Mouse (Mus musculus) embryonic facial prominence, embryonic 13.5 days (tissue): Measurements from ENCODE around the gene Enpp4. TPM values are rescaled to one million over a fixed set of nuclear protein-coding genes. Genes with fewer than 3 reads are reported as not detected.
A peak's percentile ranks its signal among the peaks of the same experiment; 100 is the strongest.

ENCODE experiments used
- ATAC-seq: fragments of 200-750 bp; cut with Nextera tagmentation; 2 replicates; pipeline ENCODE4 v1.8.0; 2017; ENCODE audit warnings: low read depth; ENCODE audit not compliant: insufficient number of reproducible peaks, insufficient read depth, low FRiP score, low TSS enrichment
- H3K27ac ChIP-seq: fragments of 300-500 bp; sonication (generic); 2 replicates; pipeline ENCODE4 v1.5.1; 2015; ENCODE audit warnings: moderate library complexity, mild to moderate bottlenecking, inconsistent platforms
- H3K27me3 ChIP-seq: fragments of 300-500 bp; sonication (generic); 2 replicates; pipeline ENCODE4 v1.6.1; 2015; ENCODE audit warnings: mild to moderate bottlenecking, inconsistent platforms
- H3K36me3 ChIP-seq: fragments of 300-500 bp; sonication (generic); 2 replicates; pipeline ENCODE4 v1.6.1; 2015; ENCODE audit warnings: mild to moderate bottlenecking, inconsistent platforms
- H3K4me1 ChIP-seq: fragments of 300-500 bp; sonication (generic); 2 replicates; pipeline ENCODE4 v1.6.1; 2015; ENCODE audit warnings: inconsistent platforms
- H3K4me2 ChIP-seq: fragments of 300-500 bp; sonication (generic); 2 replicates; pipeline ENCODE4 v1.6.1; 2015; ENCODE audit warnings: moderate library complexity, mild to moderate bottlenecking, inconsistent platforms
- H3K4me3 ChIP-seq: fragments of 300-500 bp; sonication (generic); 2 replicates; pipeline ENCODE4 v1.5.1; 2015; ENCODE audit warnings: mild to moderate bottlenecking, inconsistent platforms
- H3K9ac ChIP-seq: fragments of 300-500 bp; sonication (generic); 2 replicates; pipeline ENCODE4 v1.6.1; 2015; ENCODE audit warnings: mild to moderate bottlenecking, inconsistent platforms
- H3K9me3 ChIP-seq: fragments of 300-500 bp; sonication (generic); 2 replicates; pipeline ENCODE4 v1.6.1; 2016; ENCODE audit warnings: inconsistent platforms
- WGBS: fragments of 180-500 bp; shearing (Covaris S2); methylation state at CpG from one replicate; pipeline ENCODE4 v1.1.7; 2015; ENCODE audit warnings: mixed read lengths; 5-methylcytosine and 5-hydroxymethylcytosine counted together
- polyA plus RNA-seq: library from polyadenylated mRNA; unstranded; fragments of >200 nt; fragmentation: Nextera tagmentation; extraction: Ambion mirVana; gene quantifications from 2 replicates; pipeline ENCODE4 v1.2.1, GENCODE M21; 2015

The Enpp4 gene
- 3.6 and 4.3 TPM in 2 replicates for polyA plus RNA-seq

GRCm38 (mm10) chr17:44105287-44106138, at the start of gene Enpp4:
Gene Enpp4 (minus strand): TSS chr17:44105809.
- Histone ChIP-seq H3K9me3 (no peaks in the 10 kb centered on the region), H3K4me3 (peak within 1 kb of the TSS; percentile 70), H3K27me3 (0 out of 2 replicates have a peak, but pooled peaks cover 7% of the 10 kb centered on the region), H3K9ac (peak within 1 kb of the TSS; percentile 81), H3K4me1 (peaks cover 7% of the 10 kb centered on the region), H3K27ac (no peak within 1 kb of the TSS), H3K4me2 (peak within 1 kb of the TSS; percentile 95), H3K36me3 (no peaks in the 10 kb centered on the region)
- under 1% methylated on average over 75 of the region's 76 CpGs for WGBS
- ATAC-seq, result peak; percentile 95

GRCm38 (mm10) chr17:44155204-44155603, 49.6 kb upstream of the Enpp4 start:
- H3K9ac ChIP-seq, result no peak overlapping the region
- no peaks in the 10 kb centered on the region for H3K36me3 ChIP-seq
- no peak overlapping the region for H3K4me3 ChIP-seq
- no peak overlapping the region for H3K4me2 ChIP-seq
- no peaks in the 10 kb centered on the region for H3K4me1 ChIP-seq
- 50% methylated on average over 2 of the region's 2 CpGs for WGBS
- H3K27ac ChIP-seq, result no peak overlapping the region
- no peaks in the 10 kb centered on the region for H3K27me3 ChIP-seq
- no peaks in the 10 kb centered on the region for H3K9me3 ChIP-seq
- no peak for ATAC-seq

- Histone ChIP-seq H3K4me3 (no peak overlapping the region), H3K9ac (no peak overlapping the region), H3K4me1 (no peaks in the 10 kb centered on the region), H3K36me3 (no peaks in the 10 kb centered on the region), H3K9me3 (no peaks in the 10 kb centered on the region), H3K27ac (no peak overlapping the region), H3K4me2 (no peak overlapping the region), H3K27me3 (no peaks in the 10 kb centered on the region)
- no peak for ATAC-seq
- WGBS, result 46% methylated on average over 5 of the region's 5 CpGs
Observed at GRCm38 (mm10) chr17:44153871-44154270, 48.3 kb upstream of the Enpp4 start.

GRCm38 (mm10) chr17:44151889-44152288, 46.3 kb upstream of the Enpp4 start:
- no peak overlapping the region for H3K4me3 ChIP-seq
- H3K36me3 ChIP-seq, result no peaks in the 10 kb centered on the region
- 81% methylated on average over 8 of the region's 8 CpGs for WGBS
- H3K4me1 ChIP-seq, result peaks cover 6% of the 10 kb centered on the region
- ATAC-seq, result no peak
- H3K9me3 ChIP-seq, result no peaks in the 10 kb centered on the region
- H3K9ac ChIP-seq, result no peak overlapping the region
- no peak overlapping the region for H3K4me2 ChIP-seq
- no peak overlapping the region for H3K27ac ChIP-seq
- H3K27me3 ChIP-seq, result no peaks in the 10 kb centered on the region

- Histone ChIP-seq H3K9me3 (no peaks in the 10 kb centered on the region), H3K36me3 (no peaks in the 10 kb centered on the region), H3K4me3 (no peak overlapping the region), H3K27ac (no peak overlapping the region), H3K4me2 (no peak overlapping the region), H3K4me1 (peaks cover 6% of the 10 kb centered on the region), H3K27me3 (no peaks in the 10 kb centered on the region), H3K9ac (no peak overlapping the region)
- WGBS, result 66% methylated on average over 3 of the region's 3 CpGs
- ATAC-seq, result no peak
Observed at GRCm38 (mm10) chr17:44151130-44151529, 45.5 kb upstream of the Enpp4 start.

- H3K9me3 ChIP-seq, result no peaks in the 10 kb centered on the region
- no peak overlapping the region for H3K4me3 ChIP-seq
- H3K4me2 ChIP-seq, result no peak overlapping the region
- WGBS, result 92% methylated on average over 5 of the region's 5 CpGs
- H3K27ac ChIP-seq, result no peak overlapping the region
- H3K9ac ChIP-seq, result no peak overlapping the region
- no peak for ATAC-seq
- no peaks in the 10 kb centered on the region for H3K27me3 ChIP-seq
- H3K4me1 ChIP-seq, result peaks cover 6% of the 10 kb centered on the region
- no peaks in the 10 kb centered on the region for H3K36me3 ChIP-seq
Observed at GRCm38 (mm10) chr17:44148109-44148846, 42.7 kb upstream of the Enpp4 start.

GRCm38 (mm10) chr17:44145806-44146205, 40.2 kb upstream of the Enpp4 start:
- no peaks in the 10 kb centered on the region for H3K27me3 ChIP-seq
- no peak overlapping the region for H3K9ac ChIP-seq
- H3K4me1 ChIP-seq, result peaks cover 6% of the 10 kb centered on the region
- H3K36me3 ChIP-seq, result no peaks in the 10 kb centered on the region
- H3K9me3 ChIP-seq, result no peaks in the 10 kb centered on the region
- H3K4me3 ChIP-seq, result no peak overlapping the region
- WGBS, result 83% methylated on average over 1 of the region's 1 CpGs
- no peak overlapping the region for H3K4me2 ChIP-seq
- H3K27ac ChIP-seq, result no peak overlapping the region
- no peak for ATAC-seq

GRCm38 (mm10) chr17:44136863-44137640, 31.4 kb upstream of the Enpp4 start:
- Histone ChIP-seq H3K4me2 (no peak overlapping the region), H3K27ac (no peak overlapping the region), H3K9ac (no peak overlapping the region), H3K4me3 (no peak overlapping the region), H3K4me1 (no peaks in the 10 kb centered on the region), H3K36me3 (no peaks in the 10 kb centered on the region), H3K27me3 (peaks cover 13% of the 10 kb centered on the region), H3K9me3 (no peaks in the 10 kb centered on the region)
- WGBS, result 85% methylated on average over 10 of the region's 10 CpGs
- ATAC-seq, result no peak

- Histone ChIP-seq H3K4me2 (no peak overlapping the region), H3K9me3 (no peaks in the 10 kb centered on the region), H3K4me1 (no peaks in the 10 kb centered on the region), H3K4me3 (no peak overlapping the region), H3K9ac (no peak overlapping the region), H3K36me3 (no peaks in the 10 kb centered on the region), H3K27ac (no peak overlapping the region), H3K27me3 (peaks cover 20% of the 10 kb centered on the region)
- WGBS, result 64% methylated on average over 8 of the region's 8 CpGs
- ATAC-seq, result no peak
Observed at GRCm38 (mm10) chr17:44136018-44136417, 30.4 kb upstream of the Enpp4 start.

GRCm38 (mm10) chr17:44134545-44134944, 28.9 kb upstream of the Enpp4 start:
- no peak overlapping the region for H3K4me3 ChIP-seq
- no peak overlapping the region for H3K4me2 ChIP-seq
- no peaks in the 10 kb centered on the region for H3K36me3 ChIP-seq
- no peak overlapping the region for H3K27ac ChIP-seq
- peaks cover 20% of the 10 kb centered on the region for H3K27me3 ChIP-seq
- ATAC-seq, result no peak
- WGBS, result 83% methylated on average over 9 of the region's 9 CpGs
- H3K9ac ChIP-seq, result no peak overlapping the region
- no peaks in the 10 kb centered on the region for H3K9me3 ChIP-seq
- H3K4me1 ChIP-seq, result no peaks in the 10 kb centered on the region

- WGBS, result 82% methylated on average over 6 of the region's 6 CpGs
Observed at GRCm38 (mm10) chr17:44134106-44134505, 28.5 kb upstream of the Enpp4 start.

More at GRCm38 (mm10) chr17:44134106-44134505, 28.5 kb upstream of the Enpp4 start:
- no peaks in the 10 kb centered on the region for H3K4me1 ChIP-seq
- H3K27me3 ChIP-seq, result peaks cover 20% of the 10 kb centered on the region
- H3K9me3 ChIP-seq, result no peaks in the 10 kb centered on the region
- H3K4me2 ChIP-seq, result no peak overlapping the region
- ATAC-seq, result no peak
- H3K9ac ChIP-seq, result no peak overlapping the region
- H3K36me3 ChIP-seq, result no peaks in the 10 kb centered on the region
- H3K27ac ChIP-seq, result no peak overlapping the region
- no peak overlapping the region for H3K4me3 ChIP-seq
